Mouse (Mus musculus) ZHBTc4 (cell line): Measurements from ENCODE around the gene Ctdnep1.
A peak's percentile ranks its signal among the peaks of the same experiment; 100 is the strongest.
"Not testable (repeated sequence)": the region's sequence is repeated elsewhere in the genome, so short reads cannot be mapped to it uniquely, and the experiment has no call there.

ENCODE experiments used
- DNase-seq: peaks from one replicate; pipeline ENCODE4 v3.0.0-alpha.2; 2011; ENCODE audit warnings: low read depth, low spot score

Gene Ctdnep1

DNA sequence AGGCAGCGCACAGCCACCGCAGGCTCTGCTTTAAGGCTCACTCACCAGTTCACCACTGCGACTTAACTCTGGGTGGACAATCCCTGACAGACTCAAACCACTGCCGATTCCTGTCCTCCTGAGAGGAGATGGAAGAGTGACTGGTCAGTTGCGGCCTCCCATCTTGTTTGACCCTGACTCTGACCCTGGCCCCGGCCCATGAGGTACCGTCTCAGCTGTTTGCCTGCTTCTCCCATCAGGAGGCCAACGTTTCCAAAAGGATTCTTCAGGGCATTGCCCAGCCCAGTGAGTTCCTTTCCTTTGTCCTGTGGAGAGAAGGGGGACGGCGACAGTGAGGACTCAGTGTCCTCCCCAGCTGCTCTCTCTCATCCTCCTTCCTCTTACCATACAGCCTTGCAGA, 30.0 kb downstream of the Ctdnep1 start:
- DNase-seq = no peak

GRCm38 (mm10) chr11:70012931-70013330, 32.0 kb downstream of the Ctdnep1 start:
- DNase-seq = no peak

DNA sequence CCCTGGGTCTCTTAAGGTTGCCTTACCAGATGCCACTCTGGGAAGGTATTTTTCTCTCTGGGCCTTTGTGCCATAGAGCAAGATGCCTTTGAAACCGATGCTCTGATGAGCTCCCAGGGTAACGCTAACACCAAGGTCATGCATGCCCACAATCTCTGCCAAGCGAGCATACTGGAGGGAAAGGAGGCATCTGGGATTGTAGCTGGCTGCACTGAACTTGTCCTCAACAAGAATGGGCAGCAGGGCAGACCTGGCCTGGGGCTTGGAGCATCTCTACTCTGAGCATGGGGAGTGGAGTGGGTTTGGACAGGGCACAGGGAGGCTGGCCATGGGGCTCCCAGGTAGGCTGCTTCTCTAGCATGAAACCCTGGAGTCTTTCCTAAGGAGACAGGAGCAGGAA, 32.5 kb downstream of the Ctdnep1 start:
- no peak for DNase-seq

- no peak for DNase-seq
Observed at GRCm38 (mm10) chr11:70014051-70014450, 33.1 kb downstream of the Ctdnep1 start.

GRCm38 (mm10) chr11:70014880-70015558, 34.1 kb downstream of the Ctdnep1 start, which contains the start of gene Acadvl:
Gene Acadvl, minus strand, starts transcription at chr11:70015411.
- DNase-seq = peak; percentile 87

GRCm38 (mm10) chr11:70015677-70016076, 34.7 kb downstream of the Ctdnep1 start:
- DNase-seq = no peak

GRCm38 (mm10) chr11:70016177-70016576, 35.2 kb downstream of the Ctdnep1 start:
- DNase-seq = not testable (repeated sequence)

DNA sequence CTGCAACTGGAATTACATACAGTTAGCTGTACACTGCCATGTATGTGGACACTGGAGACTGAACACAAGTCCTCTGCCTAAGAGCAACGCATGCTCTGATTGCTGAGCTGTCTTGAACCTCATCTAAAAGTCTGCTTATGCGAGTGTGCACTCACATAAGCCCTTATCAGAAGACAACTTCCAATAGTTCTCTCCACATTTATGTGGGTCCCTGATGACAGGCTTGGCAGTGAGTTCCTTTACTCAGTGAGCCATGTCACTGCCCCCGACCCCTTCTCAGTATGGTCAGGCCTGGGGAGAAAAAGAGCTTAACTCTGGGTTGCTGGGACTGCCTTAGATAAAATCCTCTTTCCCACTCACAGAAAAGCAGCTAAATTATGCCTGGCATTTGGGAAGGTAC, 35.7 kb downstream of the Ctdnep1 start, which contains the start of gene Dlg4:
Gene Dlg4 (plus strand): TSS at position 274 of the 400 bp plus-strand sequence.
- DNase-seq = no peak

- no peak for DNase-seq
Observed at GRCm38 (mm10) chr11:70017199-70017767, 36.3 kb downstream of the Ctdnep1 start.

GRCm38 (mm10) chr11:70018131-70018990, 37.4 kb downstream of the Ctdnep1 start:
- no peak for DNase-seq

- DNase-seq = no peak
Observed at GRCm38 (mm10) chr11:70019495-70020021, 38.6 kb downstream of the Ctdnep1 start.

DNA sequence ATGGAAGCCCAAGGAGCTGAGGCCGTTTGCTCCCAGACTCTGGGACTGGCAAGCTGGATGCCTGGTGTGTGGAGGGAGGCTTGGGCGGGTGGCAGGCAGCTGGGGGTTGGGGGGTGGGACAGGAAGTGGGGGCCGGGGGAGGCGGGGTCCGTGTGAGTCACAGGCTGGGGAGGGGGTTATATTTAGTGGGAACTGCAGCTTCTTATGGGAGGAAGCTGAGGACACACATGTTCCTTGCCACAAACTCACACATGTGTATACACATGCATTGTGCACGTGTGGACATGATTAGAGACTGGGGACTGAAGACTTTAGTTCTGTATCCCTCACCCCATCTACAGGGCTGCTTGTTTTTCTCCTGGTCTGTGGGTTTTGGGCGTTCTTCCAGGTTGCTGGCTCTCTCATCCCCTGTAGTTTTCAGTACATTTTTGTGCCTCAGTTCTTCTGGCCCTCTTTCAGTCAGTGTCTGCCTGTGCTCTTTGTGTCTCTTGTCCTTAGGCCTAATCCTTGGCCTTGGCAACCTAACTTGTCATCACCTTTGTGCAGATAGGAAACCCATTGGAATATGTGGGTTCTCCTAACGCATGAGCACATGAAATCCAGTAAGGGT, 39.2 kb downstream of the Ctdnep1 start:
- DNase-seq = no peak

DNA sequence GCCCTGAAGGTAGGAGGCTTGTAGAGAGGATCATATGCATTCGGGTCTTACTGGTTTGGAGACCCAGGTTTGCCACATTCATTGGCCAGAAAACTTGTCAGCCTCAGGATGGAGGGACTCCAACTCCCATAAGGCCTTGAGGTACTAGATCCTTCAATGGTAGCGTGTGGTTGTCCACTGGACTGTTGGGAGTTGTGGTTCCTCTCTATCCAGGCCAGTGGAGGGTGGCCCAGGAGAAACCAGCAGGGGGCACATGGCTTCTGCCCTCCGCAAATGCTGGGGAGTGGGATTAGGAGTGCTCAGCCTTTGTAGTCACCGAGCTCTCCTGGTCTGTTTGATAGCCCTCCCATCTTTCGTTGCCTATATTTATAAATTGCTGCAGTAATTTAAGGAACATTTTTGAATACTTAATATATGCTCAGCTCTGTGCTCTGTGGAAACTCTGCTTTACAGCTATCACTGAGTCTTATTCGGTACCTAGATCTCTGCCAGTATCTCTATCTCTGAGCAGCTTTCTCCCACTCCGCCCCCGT, 39.8 kb downstream of the Ctdnep1 start:
- DNase-seq = peak; percentile 92

- peak; percentile 99 for DNase-seq
Observed at GRCm38 (mm10) chr11:70021264-70022132, 40.5 kb downstream of the Ctdnep1 start.

DNA sequence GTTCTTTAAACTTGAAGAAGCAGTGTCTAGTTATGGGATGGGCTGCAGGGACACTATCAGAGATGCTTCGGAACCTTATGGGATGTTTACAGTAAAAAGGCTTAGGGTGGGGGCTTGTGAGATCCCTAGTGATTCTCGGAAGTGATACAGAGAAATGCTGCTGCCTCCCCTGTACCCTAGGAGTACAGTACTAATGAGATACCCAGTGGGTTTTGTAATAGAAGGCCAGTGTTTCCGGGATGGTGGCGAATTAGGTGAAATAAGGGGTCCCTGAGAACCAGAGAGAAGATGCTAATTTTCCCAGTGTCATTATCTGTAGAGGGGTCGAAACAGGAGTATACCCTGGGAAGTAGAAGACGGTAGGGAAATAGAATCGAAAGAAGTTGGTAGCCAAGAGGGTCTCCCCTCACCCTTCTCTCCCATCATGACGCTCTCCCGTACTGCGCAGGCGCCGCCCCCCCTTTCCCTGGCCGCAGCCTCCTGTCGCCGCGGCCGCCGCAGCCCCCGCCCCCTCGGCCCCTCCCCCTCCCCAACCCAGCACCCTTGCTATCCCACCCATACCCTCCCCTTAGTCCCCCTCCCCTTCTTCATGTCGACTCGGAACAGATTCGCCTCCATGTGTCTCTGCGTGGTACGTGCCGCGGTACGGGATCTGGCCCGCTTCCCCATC, 42.7 kb downstream of the Ctdnep1 start:
- no peak for DNase-seq

- DNase-seq = no peak
Observed at GRCm38 (mm10) chr11:70024151-70024514, 43.2 kb downstream of the Ctdnep1 start.

DNA sequence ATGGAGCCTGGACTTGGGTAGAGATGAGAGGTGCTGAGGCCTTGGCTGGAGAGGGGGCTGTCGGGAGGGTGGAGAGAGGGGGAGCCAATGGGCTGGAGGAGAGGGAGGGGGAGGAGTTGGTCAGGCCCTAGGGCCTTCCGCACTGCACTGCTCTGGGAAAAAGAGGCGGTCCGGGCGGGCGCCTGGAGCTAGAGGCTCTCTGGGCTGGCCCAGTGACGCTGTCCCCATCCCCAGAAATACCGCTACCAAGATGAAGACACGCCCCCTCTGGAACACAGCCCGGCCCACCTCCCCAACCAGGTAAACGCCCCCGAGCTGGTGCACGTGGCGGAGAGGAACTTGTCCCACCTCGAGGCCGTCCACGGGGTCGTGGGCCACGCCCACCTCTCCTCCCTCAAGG, 45.7 kb downstream of the Ctdnep1 start:
- peak; percentile 75 for DNase-seq

GRCm38 (mm10) chr11:70027397-70027796, 46.4 kb downstream of the Ctdnep1 start:
- no peak for DNase-seq

- no peak for DNase-seq
Observed at GRCm38 (mm10) chr11:70028401-70029129, 47.6 kb downstream of the Ctdnep1 start.
